Mouse (Mus musculus): ENCODE measurements around the gene Gm20388. TPM values are rescaled to one million over a fixed set of nuclear protein-coding genes. Genes with fewer than 3 reads are reported as not detected.
A peak's percentile ranks its signal among the peaks of the same experiment; 100 is the strongest.

Gene Gm20388
- total RNA-seq, 1 experiment, result 27.0 TPM

GRCm38 (mm10) chr8:121220103-121220899, 1309.7 kb downstream of the Gm20388 start:
- in situ Hi-C loops (cut with MboI; ENCODE audit: low sequenced_read_pairs in 2 of 2, unreplicated experiment in 2 of 2), result no loop called here

DNA sequence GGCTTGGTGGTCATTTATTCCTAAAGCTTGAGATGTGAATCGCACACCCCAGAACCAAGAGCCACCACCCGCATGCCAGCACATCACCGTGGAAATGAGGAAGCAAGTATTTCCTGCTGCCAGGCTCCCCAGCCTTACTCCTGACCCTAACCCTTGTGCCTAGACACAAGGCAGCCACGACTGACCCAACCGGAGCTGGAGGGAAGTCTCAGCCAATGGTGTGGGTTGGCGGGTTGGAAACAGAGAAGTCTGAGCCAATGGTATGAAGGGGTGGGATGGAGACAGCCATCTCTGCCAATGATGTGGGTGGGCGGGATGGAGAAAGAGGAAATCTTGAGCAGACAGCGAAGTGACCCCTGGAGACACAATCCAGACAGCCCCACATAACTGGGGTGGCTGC, 1314.1 kb downstream of the Gm20388 start:
- in situ Hi-C loops (cut with MboI; ENCODE audit: low sequenced_read_pairs in 2 of 2, unreplicated experiment in 2 of 2), result no loop called here
- Histone ChIP-seq H3K9ac (ENCODE audit: insufficient read depth, low read depth, low read length, poor library complexity, severe bottlenecking) (no peak overlapping the region), H3K4me3 (ENCODE audit: insufficient read depth in 1 of 2, low read depth in 1 of 2, low read length in 2 of 2, poor library complexity in 1 of 2, severe bottlenecking in 1 of 2) (no peak overlapping the region), H3K36me3 (ENCODE audit: control insufficient read depth, insufficient read depth, low read length, poor library complexity, severe bottlenecking) (no peaks in the 10 kb centered on the region), H3K4me1 (ENCODE audit: control insufficient read depth in 2 of 2, insufficient read depth in 2 of 2, low read length in 2 of 2, poor library complexity in 1 of 2) (peaks cover 2 to 6% of the 10 kb centered on the region in 2 experiments; a peak in 1 of 4 replicates), H3K27ac (ENCODE audit: insufficient read depth, low read depth, low read length, poor library complexity, severe bottlenecking) (no peak overlapping the region), H3K9me3 (ENCODE audit: control insufficient read depth, insufficient read depth, low read depth, low read length) (no peaks in the 10 kb centered on the region)
- DNase-seq (ENCODE audit: low read depth, low spot score), result no peak
- no peak for TF ChIP-seq ZNF384 (IDR thresholded peaks at IDR 0.05; ENCODE audit: low read depth, low read length)
- no peak for TF ChIP-seq ZC3H11A (IDR thresholded peaks at IDR 0.05; ENCODE audit: borderline replicate concordance, low read depth, low read length)
- no peak for TF ChIP-seq MAFK (IDR thresholded peaks at IDR 0.05; ENCODE audit: insufficient read depth, low read depth, low read length)
- peak; percentile 53; the same call in 1 of the 2 replicates for TF ChIP-seq CHD2 (IDR thresholded peaks at IDR 0.05; ENCODE audit: low read depth, low read length)
- no peak for TF ChIP-seq HCFC1 (IDR thresholded peaks at IDR 0.05; ENCODE audit: borderline replicate concordance, insufficient read depth, low read length)

More at GRCm38 (mm10) chr8:121220103-121220899, 1309.7 kb downstream of the Gm20388 start:
- H3K27ac ChIP-seq (ENCODE audit: insufficient read depth, low read depth, low read length, poor library complexity, severe bottlenecking), result no peak overlapping the region
- H3K4me3 ChIP-seq (ENCODE audit: insufficient read depth in 1 of 2, low read depth in 1 of 2, low read length in 2 of 2, poor library complexity in 1 of 2, severe bottlenecking in 1 of 2), result peak overlapping the region; percentile 41 to 46; a peak in 3 of 4 replicates
- DNase-seq (ENCODE audit: low read depth, low spot score), result no peak
- no peak for TF ChIP-seq MAFK (IDR thresholded peaks at IDR 0.05; ENCODE audit: insufficient read depth, low read depth, low read length)
- TF ChIP-seq ZC3H11A (IDR thresholded peaks at IDR 0.05; ENCODE audit: borderline replicate concordance, low read depth, low read length), result no peak
- no peak for TF ChIP-seq ZNF384 (IDR thresholded peaks at IDR 0.05; ENCODE audit: low read depth, low read length)
- no peak for TF ChIP-seq HCFC1 (IDR thresholded peaks at IDR 0.05; ENCODE audit: borderline replicate concordance, insufficient read depth, low read length)
- no peak for TF ChIP-seq CHD2 (IDR thresholded peaks at IDR 0.05; ENCODE audit: low read depth, low read length)
- H3K9me3 ChIP-seq (ENCODE audit: control insufficient read depth, insufficient read depth, low read depth, low read length), result no peaks in the 10 kb centered on the region
- H3K4me1 ChIP-seq (ENCODE audit: control insufficient read depth in 2 of 2, insufficient read depth in 2 of 2, low read length in 2 of 2, poor library complexity in 1 of 2), result peaks cover 2% of the 10 kb centered on the region in 2 experiments; a peak in 1 of 4 replicates
- no peak overlapping the region; the same call in 1 of the 2 replicates for H3K9ac ChIP-seq (ENCODE audit: insufficient read depth, low read depth, low read length, poor library complexity, severe bottlenecking)
- H3K36me3 ChIP-seq (ENCODE audit: control insufficient read depth, insufficient read depth, low read length, poor library complexity, severe bottlenecking), result no peaks in the 10 kb centered on the region

DNA sequence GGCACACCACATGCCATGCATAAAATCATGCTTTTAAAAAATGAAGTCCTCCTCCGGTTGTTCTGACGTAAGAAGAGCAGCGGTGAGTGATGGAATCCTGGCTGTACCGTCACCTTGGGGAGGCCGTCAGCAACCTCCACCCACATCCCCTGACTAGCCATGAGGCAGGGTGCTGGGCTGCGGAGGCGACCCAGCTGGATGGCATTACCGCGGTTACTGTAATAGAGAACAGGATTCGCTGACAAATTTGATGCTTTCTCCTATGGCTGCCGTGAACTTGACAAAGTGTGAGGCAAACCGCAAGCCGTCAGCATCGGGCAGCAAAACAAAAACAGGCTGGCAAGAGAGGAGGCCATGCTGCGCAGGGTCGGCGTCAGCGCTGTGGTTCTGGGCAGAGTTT, 1317.1 kb downstream of the Gm20388 start:
- no peak overlapping the region for H3K9ac ChIP-seq (ENCODE audit: insufficient read depth, low read depth, low read length, poor library complexity, severe bottlenecking)
- TF ChIP-seq ZNF384 (IDR thresholded peaks at IDR 0.05; ENCODE audit: low read depth, low read length) (no peak), MAFK (IDR thresholded peaks at IDR 0.05; ENCODE audit: insufficient read depth, low read depth, low read length) (no peak)
- no peaks in the 10 kb centered on the region for H3K9me3 ChIP-seq (ENCODE audit: control insufficient read depth, insufficient read depth, low read depth, low read length)
- H3K4me1 ChIP-seq (ENCODE audit: control insufficient read depth in 2 of 2, insufficient read depth in 2 of 2, low read length in 2 of 2, poor library complexity in 1 of 2), result peaks cover 0 to 6% of the 10 kb centered on the region in 2 experiments; a peak in 1 of 4 replicates
- no peaks in the 10 kb centered on the region for H3K36me3 ChIP-seq (ENCODE audit: control insufficient read depth, insufficient read depth, low read length, poor library complexity, severe bottlenecking)
- DNase-seq (ENCODE audit: low read depth, low spot score), result no peak
- no peak overlapping the region for H3K27ac ChIP-seq (ENCODE audit: insufficient read depth, low read depth, low read length, poor library complexity, severe bottlenecking)
- in situ Hi-C loops (cut with MboI; ENCODE audit: low sequenced_read_pairs in 2 of 2, unreplicated experiment in 2 of 2), result no loop called here
- H3K4me3 ChIP-seq (ENCODE audit: insufficient read depth in 1 of 2, low read depth in 1 of 2, low read length in 2 of 2, poor library complexity in 1 of 2, severe bottlenecking in 1 of 2), result no peak overlapping the region

DNA sequence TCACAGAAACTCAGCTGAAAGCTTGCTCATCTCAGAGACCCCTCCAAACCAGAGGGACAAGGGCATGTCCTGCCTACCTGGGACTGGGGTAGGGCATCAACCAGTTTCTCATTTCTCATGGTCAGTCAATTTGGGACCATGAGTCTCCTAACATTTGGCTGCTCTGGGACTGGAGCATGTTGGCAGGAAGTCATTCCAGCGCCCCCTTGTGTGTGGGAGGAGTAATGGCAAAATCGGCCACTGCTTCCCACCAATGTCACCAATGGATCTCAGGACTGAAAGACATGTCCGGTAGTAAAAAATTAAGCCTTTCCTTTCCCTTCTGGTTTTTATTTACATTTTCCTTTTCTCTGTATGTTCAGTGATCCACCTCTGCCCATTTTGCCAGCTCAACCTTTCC, 1318.3 kb downstream of the Gm20388 start:
- no peak overlapping the region for H3K4me3 ChIP-seq (ENCODE audit: insufficient read depth in 1 of 2, low read depth in 1 of 2, low read length in 2 of 2, poor library complexity in 1 of 2, severe bottlenecking in 1 of 2)
- H3K36me3 ChIP-seq (ENCODE audit: control insufficient read depth, insufficient read depth, low read length, poor library complexity, severe bottlenecking), result no peaks in the 10 kb centered on the region
- TF ChIP-seq ZC3H11A (IDR thresholded peaks at IDR 0.05; ENCODE audit: borderline replicate concordance, low read depth, low read length), result no peak
- TF ChIP-seq HCFC1 (IDR thresholded peaks at IDR 0.05; ENCODE audit: borderline replicate concordance, insufficient read depth, low read length), result no peak
- no peak for TF ChIP-seq MAFK (IDR thresholded peaks at IDR 0.05; ENCODE audit: insufficient read depth, low read depth, low read length)
- TF ChIP-seq CHD2 (IDR thresholded peaks at IDR 0.05; ENCODE audit: low read depth, low read length), result no peak
- no peak for TF ChIP-seq ZNF384 (IDR thresholded peaks at IDR 0.05; ENCODE audit: low read depth, low read length)
- no peak overlapping the region for H3K27ac ChIP-seq (ENCODE audit: insufficient read depth, low read depth, low read length, poor library complexity, severe bottlenecking)
- in situ Hi-C loops (cut with MboI; ENCODE audit: low sequenced_read_pairs in 2 of 2, unreplicated experiment in 2 of 2), result no loop called here
- no peak overlapping the region for H3K9ac ChIP-seq (ENCODE audit: insufficient read depth, low read depth, low read length, poor library complexity, severe bottlenecking)
- peak; percentile 65 for DNase-seq (ENCODE audit: low read depth, low spot score)
- H3K4me1 ChIP-seq (ENCODE audit: control insufficient read depth in 2 of 2, insufficient read depth in 2 of 2, low read length in 2 of 2, poor library complexity in 1 of 2), result peaks cover 0 to 6% of the 10 kb centered on the region in 2 experiments; a peak in 1 of 4 replicates
- H3K9me3 ChIP-seq (ENCODE audit: control insufficient read depth, insufficient read depth, low read depth, low read length), result no peaks in the 10 kb centered on the region
